Mouse (Mus musculus) cortical plate, adult 2 months (tissue): ENCODE data around the gene Srebf2.

ENCODE experiments used
- CTCF ChIP-seq: fragments of 200-500 bp; IDR thresholded peaks from 2 replicates; pipeline ENCODE4 v1.5.1; 2011; ENCODE audit warnings: mild to moderate bottlenecking, control low read depth, low read length; ENCODE audit not compliant: insufficient read depth; ENCODE audit errors: extremely low read depth
- POLR2A ChIP-seq: fragments of 200-500 bp; IDR thresholded peaks from 2 replicates; pipeline ENCODE4 v1.6.1; 2011; ENCODE audit warnings: mild to moderate bottlenecking, low read length, control low read depth; ENCODE audit not compliant: insufficient read depth; ENCODE audit errors: extremely low read depth

- TF ChIP-seq CTCF (no peak), POLR2A (no peak)
Measured at GRCm38 (mm10) chr15:82156298-82156697, 9.3 kb downstream of the Srebf2 start.
